Mouse (Mus musculus): ENCODE data around the gene Rps27rt. TPM values are rescaled to one million over a fixed set of nuclear protein-coding genes. Genes with fewer than 3 reads are reported as not detected.
A peak's percentile ranks its signal among the peaks of the same experiment; 100 is the strongest.
"Not testable (repeated sequence)": the region's sequence is repeated elsewhere in the genome, so short reads cannot be mapped to it uniquely, and the experiment has no call there.

Gene Rps27rt
- 232 and 250 TPM in 2 replicates for polyA plus RNA-seq (2016; fragmentation: Nextera tagmentation; extraction: Ambion mirVana)

- 92% methylated on average over 16 of the region's 16 CpGs for WGBS
- Histone ChIP-seq H3K27me3 (replicated peaks; ENCODE audit: low read depth, poor library complexity, severe bottlenecking) (peaks cover 26% of the 10 kb centered on the region), H3K36me3 (replicated peaks) (no peaks in the 10 kb centered on the region), H3K4me1 (peaks cover 18% of the 10 kb centered on the region), H3K4me3 (no peak within 1 kb of the TSS), H3K9me3 (peaks cover 5% of the 10 kb centered on the region; the same call in 1 of the 2 replicates), H3K27ac (replicated peaks) (no peak within 1 kb of the TSS)
- DNase-seq (ENCODE audit: low spot score) = no peak
Observed at GRCm38 (mm10) chr9:114982689-114983360, at the start of gene Rps27rt. Gene Rps27rt, minus strand, starts transcription at chr9:114982739.

- WGBS = 98% methylated on average over 1 of the region's 1 CpGs
- not testable (repeated sequence) for H3K36me3 ChIP-seq (replicated peaks); H3K9me3 ChIP-seq; H3K27ac ChIP-seq (replicated peaks); DNase-seq (ENCODE audit: low spot score); H3K27me3 ChIP-seq (replicated peaks; ENCODE audit: low read depth, poor library complexity, severe bottlenecking); H3K4me3 ChIP-seq
- H3K4me1 ChIP-seq = peaks cover 12% of the 10 kb centered on the region
Observed at GRCm38 (mm10) chr9:115031046-115031445, 48.5 kb upstream of the Rps27rt start.

GRCm38 (mm10) chr9:115030581-115030980 lies 48.0 kb upstream of the Rps27rt start:
- WGBS = 69% methylated on average over 4 of the region's 4 CpGs
- H3K9me3 ChIP-seq = no peaks in the 10 kb centered on the region
- H3K36me3 ChIP-seq (replicated peaks) = no peaks in the 10 kb centered on the region
- H3K27ac ChIP-seq (replicated peaks) = no peak overlapping the region
- no peak for DNase-seq (ENCODE audit: low spot score)
- H3K27me3 ChIP-seq (replicated peaks; ENCODE audit: low read depth, poor library complexity, severe bottlenecking) = no peaks in the 10 kb centered on the region
- H3K4me1 ChIP-seq = peaks cover 12% of the 10 kb centered on the region
- no peak overlapping the region for H3K4me3 ChIP-seq

GRCm38 (mm10) chr9:115029307-115029706 lies 46.8 kb upstream of the Rps27rt start:
- H3K27me3 ChIP-seq (replicated peaks; ENCODE audit: low read depth, poor library complexity, severe bottlenecking) = no peaks in the 10 kb centered on the region
- H3K4me3 ChIP-seq = no peak overlapping the region
- no peaks in the 10 kb centered on the region for H3K36me3 ChIP-seq (replicated peaks)
- peak; percentile 50 for DNase-seq (ENCODE audit: low spot score)
- peaks cover 12% of the 10 kb centered on the region for H3K4me1 ChIP-seq
- H3K27ac ChIP-seq (replicated peaks) = peak overlapping the region; percentile 51; the same call in 1 of the 2 replicates
- H3K9me3 ChIP-seq = no peaks in the 10 kb centered on the region
- WGBS = 2% methylated on average over 3 of the region's 3 CpGs

GRCm38 (mm10) chr9:115023708-115024383 lies 41.3 kb upstream of the Rps27rt start:
- Histone ChIP-seq H3K27ac (replicated peaks) (no peak overlapping the region), H3K9me3 (no peaks in the 10 kb centered on the region), H3K4me1 (no peaks in the 10 kb centered on the region), H3K4me3 (no peak overlapping the region), H3K36me3 (replicated peaks) (no peaks in the 10 kb centered on the region), H3K27me3 (replicated peaks; ENCODE audit: low read depth, poor library complexity, severe bottlenecking) (no peaks in the 10 kb centered on the region)
- DNase-seq (ENCODE audit: low spot score) = no peak
- WGBS = 92% methylated on average over 10 of the region's 10 CpGs

- no peak for DNase-seq (ENCODE audit: low spot score)
- no peaks in the 10 kb centered on the region for H3K9me3 ChIP-seq
- no peaks in the 10 kb centered on the region for H3K36me3 ChIP-seq (replicated peaks)
- 83% methylated on average over 3 of the region's 3 CpGs for WGBS
- no peaks in the 10 kb centered on the region for H3K27me3 ChIP-seq (replicated peaks; ENCODE audit: low read depth, poor library complexity, severe bottlenecking)
- H3K27ac ChIP-seq (replicated peaks) = no peak overlapping the region
- no peaks in the 10 kb centered on the region for H3K4me1 ChIP-seq
- no peak overlapping the region for H3K4me3 ChIP-seq
Observed at GRCm38 (mm10) chr9:115023137-115023536, 40.6 kb upstream of the Rps27rt start.

- Histone ChIP-seq H3K4me3 (no peak overlapping the region), H3K4me1 (no peaks in the 10 kb centered on the region), H3K27ac (replicated peaks) (no peak overlapping the region), H3K36me3 (replicated peaks) (no peaks in the 10 kb centered on the region), H3K9me3 (no peaks in the 10 kb centered on the region), H3K27me3 (replicated peaks; ENCODE audit: low read depth, poor library complexity, severe bottlenecking) (no peaks in the 10 kb centered on the region)
- no peak for DNase-seq (ENCODE audit: low spot score)
- WGBS = 85% methylated on average over 2 of the region's 2 CpGs
Observed at GRCm38 (mm10) chr9:115021419-115021818, 38.9 kb upstream of the Rps27rt start.

GRCm38 (mm10) chr9:115020141-115020540 lies 37.6 kb upstream of the Rps27rt start:
- Histone ChIP-seq H3K27ac (replicated peaks) (no peak overlapping the region), H3K36me3 (replicated peaks) (no peaks in the 10 kb centered on the region), H3K4me1 (no peaks in the 10 kb centered on the region), H3K9me3 (no peaks in the 10 kb centered on the region), H3K4me3 (no peak overlapping the region), H3K27me3 (replicated peaks; ENCODE audit: low read depth, poor library complexity, severe bottlenecking) (no peaks in the 10 kb centered on the region)
- DNase-seq (ENCODE audit: low spot score) = no peak
- 92% methylated on average over 7 of the region's 7 CpGs for WGBS

GRCm38 (mm10) chr9:115012367-115012766 lies 29.8 kb upstream of the Rps27rt start:
- no peaks in the 10 kb centered on the region for H3K27me3 ChIP-seq (replicated peaks; ENCODE audit: low read depth, poor library complexity, severe bottlenecking)
- no peaks in the 10 kb centered on the region for H3K36me3 ChIP-seq (replicated peaks)
- no peak overlapping the region for H3K4me3 ChIP-seq
- H3K4me1 ChIP-seq = peaks cover 2% of the 10 kb centered on the region; the same call in 1 of the 2 replicates
- 60% methylated on average over 12 of the region's 12 CpGs for WGBS
- H3K9me3 ChIP-seq = peaks cover 17% of the 10 kb centered on the region
- no peak for DNase-seq (ENCODE audit: low spot score)
- H3K27ac ChIP-seq (replicated peaks) = no peak overlapping the region

GRCm38 (mm10) chr9:115008194-115008593 lies 25.7 kb upstream of the Rps27rt start:
- Histone ChIP-seq H3K27me3 (replicated peaks; ENCODE audit: low read depth, poor library complexity, severe bottlenecking) (no peaks in the 10 kb centered on the region), H3K36me3 (replicated peaks) (no peaks in the 10 kb centered on the region), H3K4me1 (no peaks in the 10 kb centered on the region), H3K27ac (replicated peaks) (no peak overlapping the region), H3K9me3 (peaks cover 17% of the 10 kb centered on the region), H3K4me3 (no peak overlapping the region)
- no peak for DNase-seq (ENCODE audit: low spot score)
- WGBS = 84% methylated on average over 7 of the region's 7 CpGs

GRCm38 (mm10) chr9:115007776-115008175 lies 25.2 kb upstream of the Rps27rt start:
- no peak overlapping the region for H3K4me3 ChIP-seq
- no peaks in the 10 kb centered on the region for H3K4me1 ChIP-seq
- no peaks in the 10 kb centered on the region for H3K27me3 ChIP-seq (replicated peaks; ENCODE audit: low read depth, poor library complexity, severe bottlenecking)
- DNase-seq (ENCODE audit: low spot score) = no peak
- H3K9me3 ChIP-seq = peaks cover 17% of the 10 kb centered on the region
- H3K36me3 ChIP-seq (replicated peaks) = no peaks in the 10 kb centered on the region
- H3K27ac ChIP-seq (replicated peaks) = no peak overlapping the region
- WGBS = 86% methylated on average over 6 of the region's 6 CpGs

- peaks cover 15% of the 10 kb centered on the region for H3K9me3 ChIP-seq
- WGBS = 88% methylated on average over 10 of the region's 10 CpGs
- DNase-seq (ENCODE audit: low spot score) = no peak
- H3K4me1 ChIP-seq = no peaks in the 10 kb centered on the region
- H3K27ac ChIP-seq (replicated peaks) = no peak overlapping the region
- H3K27me3 ChIP-seq (replicated peaks; ENCODE audit: low read depth, poor library complexity, severe bottlenecking) = no peaks in the 10 kb centered on the region
- H3K36me3 ChIP-seq (replicated peaks) = no peaks in the 10 kb centered on the region
- H3K4me3 ChIP-seq = no peak overlapping the region
Observed at GRCm38 (mm10) chr9:115005446-115005845, 22.9 kb upstream of the Rps27rt start.

GRCm38 (mm10) chr9:114999771-115000146 lies 17.2 kb upstream of the Rps27rt start:
- Histone ChIP-seq H3K9me3 (peaks cover 4% of the 10 kb centered on the region; the same call in 1 of the 2 replicates), H3K36me3 (replicated peaks) (no peaks in the 10 kb centered on the region), H3K27ac (replicated peaks) (no peak overlapping the region), H3K4me1 (no peaks in the 10 kb centered on the region), H3K4me3 (no peak overlapping the region), H3K27me3 (replicated peaks; ENCODE audit: low read depth, poor library complexity, severe bottlenecking) (no peaks in the 10 kb centered on the region)
- WGBS = 84% methylated on average over 5 of the region's 5 CpGs
- no peak for DNase-seq (ENCODE audit: low spot score)

Data from embryonic facial prominence, embryonic 10.5 days (tissue).